Mouse (Mus musculus) thymus, adult 2 months (tissue): ENCODE data around the gene Pcbp1.

Source experiments
- CTCF ChIP-seq: fragments of 200-500 bp; IDR thresholded peaks from 2 replicates; pipeline ENCODE4 v1.5.1; 2012; ENCODE audit warnings: mild to moderate bottlenecking, control low read depth, low read length, moderate library complexity, borderline replicate concordance; ENCODE audit not compliant: control insufficient read depth, poor library complexity, insufficient read depth; ENCODE audit errors: extremely low read depth
- POLR2A ChIP-seq: fragments of 200-500 bp; IDR thresholded peaks from 2 replicates; pipeline ENCODE4 v1.6.1; 2012; ENCODE audit warnings: mild to moderate bottlenecking, low read length, control low read depth, moderate library complexity; ENCODE audit not compliant: control insufficient read depth, poor library complexity, insufficient read depth; ENCODE audit errors: extremely low read depth

GRCm38 (mm10) chr6:86565782-86566181 is 39.7 kb upstream of the Pcbp1 start:
- TF ChIP-seq CTCF (no peak), POLR2A (no peak)
